Mouse (Mus musculus) CD4-positive, CD25-positive, alpha-beta regulatory T cell, adult 4 months (primary cell): ENCODE measurements around the gene Avpr2. TPM values are rescaled to one million over a fixed set of nuclear protein-coding genes. Genes with fewer than 3 reads are reported as not detected.

Experiments
- ATAC-seq: one replicate; pipeline ENCODE4 v1.8.0; 2017
- polyA plus RNA-seq, 2 experiments: library from polyadenylated mRNA; unstranded; fragments of 100-300 nt; shearing (Covaris generic); gene quantifications; one replicate each; pipeline ENCODE4 v1.2.1; 2017

Avpr2 gene
- polyA plus RNA-seq, 2 experiments from 2014 or later, result 2.6 to 3.3 TPM

- ATAC-seq, result no peak
Observed at GRCm38 (mm10) chrX:73918631-73919030, 26.7 kb downstream of the Avpr2 start.

DNA sequence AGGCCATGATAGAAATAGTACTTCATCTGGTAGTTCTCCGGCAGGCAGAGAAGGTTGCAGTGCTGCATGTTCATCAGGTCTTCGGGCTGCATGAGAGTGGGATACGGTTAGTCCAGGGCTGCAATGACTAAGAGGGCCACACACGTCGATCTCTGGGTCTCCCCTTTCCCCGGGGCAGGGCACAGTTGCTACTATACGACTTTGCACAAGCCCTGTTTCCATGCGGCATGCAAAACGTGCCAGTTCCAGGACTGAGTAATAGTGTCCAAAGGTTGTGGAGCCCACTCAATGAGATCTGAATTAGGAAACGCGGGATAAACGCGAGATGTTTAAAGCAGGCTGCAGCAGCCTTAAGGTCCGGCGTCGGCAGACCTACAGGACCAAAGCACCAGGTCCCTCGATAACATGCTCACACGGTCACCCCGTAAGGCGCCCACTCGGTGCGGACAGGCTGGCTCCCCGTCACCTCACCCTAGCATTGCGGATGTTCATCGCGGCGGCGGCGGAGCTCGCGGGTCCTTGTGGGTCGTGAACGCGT, 29.5 kb downstream of the Avpr2 start:
- ATAC-seq, result peak; percentile 6

GRCm38 (mm10) chrX:73921823-73922549, 30.1 kb downstream of the Avpr2 start, which contains the start of the genes Arhgap4 and Naa10:
Gene Arhgap4 (minus strand): TSS chrX:73921870.
Gene Naa10 (minus strand): TSS chrX:73921944.
- ATAC-seq, result peak; percentile 98

DNA sequence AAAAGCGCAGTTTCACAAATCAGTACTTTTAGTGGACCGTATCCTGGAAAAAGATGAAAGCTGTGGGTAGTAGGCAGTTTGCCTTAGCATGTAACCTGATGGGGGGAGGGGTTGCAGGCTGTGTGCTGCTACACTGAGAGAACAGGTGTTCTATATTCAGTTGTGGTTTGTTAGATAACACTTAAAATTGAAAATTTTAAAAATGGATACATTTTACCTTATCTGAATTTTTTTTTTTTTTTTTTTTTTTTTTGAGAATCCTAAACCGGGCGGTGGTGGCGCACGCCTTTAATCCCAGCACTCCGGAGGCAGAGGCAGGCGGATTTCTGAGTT, 30.6 kb downstream of the Avpr2 start:
- ATAC-seq, result no peak

GRCm38 (mm10) chrX:73930402-73931062, 38.6 kb downstream of the Avpr2 start, which contains the start of gene Renbp:
Gene Renbp (minus strand): TSS chrX:73930850.
- ATAC-seq, result no peak

DNA sequence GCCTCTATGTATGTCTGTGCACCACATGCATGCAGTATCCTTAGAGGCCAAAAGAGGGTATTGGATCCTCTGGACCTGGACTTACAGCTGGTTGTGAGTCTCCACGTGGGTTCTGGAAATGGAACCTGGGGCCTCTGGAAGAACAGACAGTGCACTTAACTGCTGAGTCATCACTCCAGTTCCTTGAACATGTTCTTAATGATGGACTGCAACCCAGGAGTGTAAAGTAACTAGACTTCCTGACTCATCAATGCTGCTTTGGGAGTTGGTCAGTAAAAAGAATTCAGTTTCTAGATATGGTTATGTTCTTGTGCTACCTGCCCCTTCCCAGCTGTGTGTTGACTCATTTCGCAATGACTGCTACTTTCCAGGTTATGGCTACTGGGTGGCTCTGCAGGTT, 40.0 kb downstream of the Avpr2 start:
- no peak for ATAC-seq

DNA sequence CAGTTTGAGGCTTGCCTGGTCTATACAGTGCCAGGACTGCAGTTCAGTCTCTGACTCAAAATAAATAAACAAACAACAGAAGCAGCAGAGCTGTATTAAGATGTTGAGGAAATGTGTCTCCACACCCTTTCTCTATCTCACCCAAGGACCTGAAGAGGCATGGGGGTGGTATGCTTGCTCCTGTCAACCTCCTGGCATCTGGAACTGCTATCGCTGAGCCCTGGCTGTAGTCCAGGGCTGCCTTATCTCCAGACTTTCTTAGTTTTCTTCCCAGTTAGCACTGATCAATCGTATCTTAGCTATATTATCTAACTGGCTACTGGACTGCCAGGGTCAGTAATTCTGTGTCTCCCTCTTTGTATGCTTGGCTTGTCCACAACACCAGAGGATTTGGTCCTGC, 50.0 kb downstream of the Avpr2 start:
- no peak for ATAC-seq

DNA sequence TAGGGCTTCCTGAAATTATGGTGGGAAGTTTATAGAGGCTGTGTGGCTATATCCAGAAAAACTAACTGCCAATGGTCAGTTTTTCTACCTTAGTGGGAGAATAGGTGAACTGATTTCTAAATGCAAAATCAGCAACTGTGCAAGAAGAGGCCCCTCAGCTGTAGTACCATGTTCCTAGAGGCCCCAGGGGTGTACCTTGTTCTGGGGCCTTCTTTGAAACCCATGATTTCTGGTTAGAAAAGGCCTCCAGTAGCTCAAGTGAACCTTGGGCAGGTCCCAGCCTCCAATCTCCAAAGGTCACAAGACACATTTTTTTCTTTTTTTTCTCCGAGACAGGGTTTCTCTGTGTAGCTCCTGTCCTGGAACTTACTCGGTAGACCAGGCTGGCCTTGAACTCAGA, 50.4 kb downstream of the Avpr2 start:
- no peak for ATAC-seq

Other genes starting within 250 kb of the Avpr2 start
- 1 to 10 TPM; 2.6 to 2.7 TPM for gene Pnck, start 232.0 kb upstream of the Avpr2 start, polyA plus RNA-seq
- under 1 TPM; 0.63 TPM for gene Slc6a8, start 219.0 kb upstream of the Avpr2 start, polyA plus RNA-seq
- gene Bcap31, start 175.9 kb upstream of the Avpr2 start, polyA plus RNA-seq, result 100 to 1,000 TPM; 283 to 291 TPM
- 10 to 100 TPM; 23.3 to 44.3 TPM for gene Abcd1, start 175.5 kb upstream of the Avpr2 start, polyA plus RNA-seq
- gene Plxnb3, start 135.0 kb upstream of the Avpr2 start, polyA plus RNA-seq, result not detected
- gene Srpk3, start 117.7 kb upstream of the Avpr2 start, polyA plus RNA-seq, result 1 to 10 TPM in 1 of 2 experiments, under 1 TPM in 1; 0.12 to 3.4 TPM
- 100 to 1,000 TPM; 146 to 173 TPM for gene Idh3g, start 105.2 kb upstream of the Avpr2 start, polyA plus RNA-seq
- 100 to 1,000 TPM; 214 to 239 TPM for gene Ssr4, start 105.1 kb upstream of the Avpr2 start, polyA plus RNA-seq
- gene Pdzd4, start 67.1 kb upstream of the Avpr2 start, polyA plus RNA-seq, result under 1 TPM; 0.08 to 0.16 TPM
- gene L1cam, start 4.0 kb downstream of the Avpr2 start, polyA plus RNA-seq, result 10 to 100 TPM in 1 of 2 experiments, 1 to 10 TPM in 1; 7.3 to 13.0 TPM
- gene Arhgap4, start 29.8 kb downstream of the Avpr2 start, polyA plus RNA-seq, result 100 to 1,000 TPM; 162 to 239 TPM
- gene Naa10, start 29.8 kb downstream of the Avpr2 start, polyA plus RNA-seq, result 100 to 1,000 TPM; 181 to 200 TPM
- 10 to 100 TPM in 1 of 2 experiments, 1 to 10 TPM in 1; 6.4 to 15.1 TPM for gene Renbp, start 38.7 kb downstream of the Avpr2 start, polyA plus RNA-seq
- gene Hcfc1, start 74.3 kb downstream of the Avpr2 start, polyA plus RNA-seq, result 10 to 100 TPM; 34.2 to 45.5 TPM
- gene Irak1, start 131.8 kb downstream of the Avpr2 start, polyA plus RNA-seq, result 10 to 100 TPM; 19.8 to 23.1 TPM
- gene Opn1mw, start 235.4 kb downstream of the Avpr2 start, polyA plus RNA-seq, result not detected
- 10 to 100 TPM; 19.9 to 20.2 TPM for gene Mecp2, start 243.3 kb downstream of the Avpr2 start, polyA plus RNA-seq